Mouse (Mus musculus): Measurements from ENCODE around the gene Srpr. TPM values are rescaled to one million over a fixed set of nuclear protein-coding genes. Genes with fewer than 3 reads are reported as not detected.

Srpr gene
- polyA plus RNA-seq, 1 experiment from 2014 or later: 52.6 TPM

DNA sequence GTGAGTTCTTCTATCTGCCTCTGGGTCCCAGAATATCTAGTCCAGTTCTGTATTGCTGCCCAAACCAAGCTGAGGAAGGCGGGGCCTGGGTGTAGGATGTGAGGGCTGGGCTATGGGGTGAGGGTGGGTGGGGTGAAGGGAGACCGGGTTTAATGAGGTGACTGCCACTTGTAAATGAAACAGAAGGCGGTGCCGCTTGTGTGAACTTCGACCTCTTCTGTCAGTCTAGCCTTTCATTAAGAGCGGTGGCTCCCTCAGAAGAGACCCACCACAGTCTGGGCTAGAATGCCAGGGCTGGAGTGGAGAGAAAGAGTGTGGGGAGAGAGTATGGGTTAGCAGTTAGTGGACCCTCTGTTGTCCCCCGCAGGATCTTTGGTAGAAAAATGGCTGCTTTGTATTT lies 90.0 kb downstream of the Srpr start:
- no peak overlapping the region for H3K9ac ChIP-seq (replicated peaks; ENCODE audit: low read depth, low read length)
- no peaks in the 10 kb centered on the region for H3K36me3 ChIP-seq (ENCODE audit: control insufficient read depth, insufficient read depth)
- no peaks in the 10 kb centered on the region for H3K27me3 ChIP-seq (replicated peaks; ENCODE audit: control insufficient read depth, insufficient read depth, low read length)
- ATAC-seq: no peak
- peaks cover 5% of the 10 kb centered on the region; the same call in 1 of the 2 replicates for H3K4me1 ChIP-seq (replicated peaks; ENCODE audit: control insufficient read depth, insufficient read depth, low read length)
- H3K4me2 ChIP-seq (ENCODE audit: low read length): no peak overlapping the region
- WGBS: 20% methylated on average over 7 of the region's 7 CpGs
- H3K4me3 ChIP-seq (replicated peaks; ENCODE audit: low read length): no peak overlapping the region
- H3K9me3 ChIP-seq (ENCODE audit: control insufficient read depth, low read length): no peaks in the 10 kb centered on the region
- H3K27ac ChIP-seq (ENCODE audit: low read length): no peak overlapping the region

DNA sequence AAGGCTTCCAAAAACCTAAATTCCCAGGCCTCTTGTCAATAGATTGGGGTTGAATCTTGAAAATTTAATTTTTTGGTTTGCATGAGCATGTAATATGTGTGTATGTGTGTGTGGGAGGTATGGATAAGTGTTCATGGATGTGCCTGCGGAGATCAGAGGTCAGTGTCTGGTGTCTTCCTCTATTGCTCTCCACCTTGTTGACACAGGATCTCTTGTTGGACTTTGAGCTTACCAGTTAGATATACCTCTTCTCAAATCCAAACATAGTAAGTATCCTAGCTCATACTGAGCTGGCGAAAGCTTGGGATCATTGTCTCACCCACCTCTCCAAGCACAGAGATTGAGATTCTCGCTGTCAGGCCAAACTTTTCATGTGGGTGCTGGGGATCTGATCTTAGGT lies 90.4 kb downstream of the Srpr start:
- Histone ChIP-seq H3K4me1 (replicated peaks; ENCODE audit: control insufficient read depth, insufficient read depth, low read length) (peaks cover 5% of the 10 kb centered on the region; the same call in 1 of the 2 replicates), H3K27me3 (replicated peaks; ENCODE audit: control insufficient read depth, insufficient read depth, low read length) (no peaks in the 10 kb centered on the region), H3K9ac (replicated peaks; ENCODE audit: low read depth, low read length) (no peak overlapping the region), H3K9me3 (ENCODE audit: control insufficient read depth, low read length) (no peaks in the 10 kb centered on the region), H3K36me3 (ENCODE audit: control insufficient read depth, insufficient read depth) (no peaks in the 10 kb centered on the region), H3K4me2 (ENCODE audit: low read length) (no peak overlapping the region), H3K27ac (ENCODE audit: low read length) (no peak overlapping the region), H3K4me3 (replicated peaks; ENCODE audit: low read length) (no peak overlapping the region)
- WGBS: 96% methylated on average over 3 of the region's 3 CpGs
- no peak for ATAC-seq

DNA sequence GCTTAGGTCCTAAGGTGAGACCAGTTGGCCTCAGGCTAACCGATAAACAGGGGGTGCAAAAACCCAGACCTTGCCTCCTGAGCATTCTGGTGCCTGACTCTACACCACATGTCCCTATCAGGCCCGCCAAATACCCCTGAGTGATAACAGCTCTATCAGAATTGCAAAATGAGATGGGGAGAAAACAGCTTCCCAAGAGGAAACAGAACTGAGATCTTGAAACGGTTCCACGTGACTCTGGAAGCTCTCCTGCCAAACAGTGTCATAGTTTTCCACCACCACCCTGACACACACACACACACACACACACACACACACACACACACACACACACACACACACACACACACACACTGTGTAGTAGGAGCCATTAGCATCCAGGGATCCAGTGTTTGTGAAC lies 90.9 kb downstream of the Srpr start:
- Histone ChIP-seq H3K27me3 (replicated peaks; ENCODE audit: control insufficient read depth, insufficient read depth, low read length) (no peaks in the 10 kb centered on the region), H3K4me3 (replicated peaks; ENCODE audit: low read length) (no peak overlapping the region), H3K27ac (ENCODE audit: low read length) (no peak overlapping the region), H3K9ac (replicated peaks; ENCODE audit: low read depth, low read length) (no peak overlapping the region), H3K4me2 (ENCODE audit: low read length) (no peak overlapping the region), H3K4me1 (replicated peaks; ENCODE audit: control insufficient read depth, insufficient read depth, low read length) (peaks cover 5% of the 10 kb centered on the region; the same call in 1 of the 2 replicates), H3K9me3 (ENCODE audit: control insufficient read depth, low read length) (no peaks in the 10 kb centered on the region), H3K36me3 (ENCODE audit: control insufficient read depth, insufficient read depth) (no peaks in the 10 kb centered on the region)
- WGBS: 68% methylated on average over 4 of the region's 4 CpGs
- ATAC-seq: no peak

DNA sequence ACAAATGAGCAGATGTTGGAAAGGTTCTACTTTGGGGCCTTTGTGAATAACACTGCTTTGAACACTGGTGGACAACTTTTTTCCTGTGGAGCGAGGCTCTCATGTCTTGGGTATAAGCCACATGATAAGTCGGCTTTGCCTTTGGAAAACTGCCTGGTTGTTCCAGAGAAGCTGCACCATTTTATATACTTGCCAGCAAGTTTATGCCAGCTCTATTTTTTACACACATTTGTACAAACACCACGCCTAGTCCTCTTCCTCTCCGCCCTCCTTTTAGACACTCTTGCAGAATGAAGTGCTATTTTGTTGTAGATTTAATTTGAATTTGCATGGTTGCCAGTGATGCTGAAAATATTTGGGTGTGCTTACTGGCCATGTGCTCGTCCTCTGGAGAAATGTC lies 93.5 kb downstream of the Srpr start:
- Histone ChIP-seq H3K4me2 (ENCODE audit: low read length) (no peak overlapping the region), H3K9ac (replicated peaks; ENCODE audit: low read depth, low read length) (no peak overlapping the region), H3K4me3 (replicated peaks; ENCODE audit: low read length) (no peak overlapping the region), H3K36me3 (ENCODE audit: control insufficient read depth, insufficient read depth) (no peaks in the 10 kb centered on the region), H3K9me3 (ENCODE audit: control insufficient read depth, low read length) (no peaks in the 10 kb centered on the region), H3K27ac (ENCODE audit: low read length) (no peak overlapping the region), H3K4me1 (replicated peaks; ENCODE audit: control insufficient read depth, insufficient read depth, low read length) (peaks cover 5% of the 10 kb centered on the region; the same call in 1 of the 2 replicates), H3K27me3 (replicated peaks; ENCODE audit: control insufficient read depth, insufficient read depth, low read length) (no peaks in the 10 kb centered on the region)
- WGBS: 67% methylated on average over 5 of the region's 5 CpGs
- no peak for ATAC-seq

Other genes starting within 250 kb of the Srpr start
- gene St3gal4, start 80.9 kb upstream of the Srpr start, polyA plus RNA-seq (2015; fragmentation: Nextera tagmentation; extraction: Ambion mirVana): 13.0 and 13.6 TPM in 2 replicates
- 80.4 TPM in 2 replicates for gene Dcps, start 24.1 kb upstream of the Srpr start, polyA plus RNA-seq (2015; fragmentation: Nextera tagmentation; extraction: Ambion mirVana)
- 3.9 and 4.2 TPM in 2 replicates for gene Tirap, start 116 bp downstream of the Srpr start, polyA plus RNA-seq (2015; fragmentation: Nextera tagmentation; extraction: Ambion mirVana)
- gene Foxred1, start 10.9 kb downstream of the Srpr start, polyA plus RNA-seq (2015; fragmentation: Nextera tagmentation; extraction: Ambion mirVana): 41.1 and 53.4 TPM in 2 replicates
- gene Fam118b, start 67.6 kb downstream of the Srpr start, polyA plus RNA-seq (2015; fragmentation: Nextera tagmentation; extraction: Ambion mirVana): 86.8 and 92.5 TPM in 2 replicates
- gene Rpusd4, start 67.7 kb downstream of the Srpr start, polyA plus RNA-seq (2015; fragmentation: Nextera tagmentation; extraction: Ambion mirVana): 19.7 and 23.1 TPM in 2 replicates
- 11.9 and 12.3 TPM in 2 replicates for gene Cdon, start 221.0 kb downstream of the Srpr start, polyA plus RNA-seq (2015; fragmentation: Nextera tagmentation; extraction: Ambion mirVana)